Mouse (Mus musculus): ENCODE data around the gene Khdrbs1. TPM values are rescaled to one million over a fixed set of nuclear protein-coding genes. Genes with fewer than 3 reads are reported as not detected.
A peak's percentile ranks its signal among the peaks of the same experiment; 100 is the strongest.

Khdrbs1 gene
- polyA plus RNA-seq, 1 experiment from 2014 or later: 105 TPM

- no peak overlapping the region for H3K27ac ChIP-seq (ENCODE audit: low read depth, low read length)
Observed at GRCm38 (mm10) chr4:129700216-129700615, 41.9 kb downstream of the Khdrbs1 start.

DNA sequence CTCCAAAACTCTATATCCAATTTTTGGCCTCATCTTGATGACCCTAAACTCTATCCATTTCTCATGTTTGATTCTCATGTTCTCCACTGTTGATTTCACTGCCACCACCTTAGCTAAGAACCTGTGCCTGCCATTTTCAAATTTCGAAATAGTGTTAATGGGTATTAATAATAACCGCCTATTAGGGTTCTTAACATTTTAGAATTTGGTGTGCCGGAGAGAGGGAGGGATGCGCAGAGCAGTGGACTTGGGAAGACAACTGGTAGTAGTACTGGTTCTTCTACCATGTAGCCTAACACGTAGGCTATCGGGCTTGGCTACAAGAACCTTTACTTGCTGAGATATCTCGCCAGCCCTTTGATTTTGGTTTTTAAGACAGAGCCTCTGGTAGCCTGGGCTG lies 44.9 kb downstream of the Khdrbs1 start:
- Histone ChIP-seq H3K36me3 (ENCODE audit: control insufficient read depth, insufficient read depth, low read length) (peaks cover 10% of the 10 kb centered on the region; the same call in 1 of the 2 replicates), H3K4me1 (ENCODE audit: control insufficient read depth, insufficient read depth, low read length) (peaks cover 22% of the 10 kb centered on the region), H3K4me3 (ENCODE audit: low read depth, low read length) (peak overlapping the region; percentile 63), H3K4me2 (ENCODE audit: low read depth, low read length) (peak overlapping the region; percentile 61), H3K27me3 (ENCODE audit: control insufficient read depth, insufficient read depth, low read length) (no peaks in the 10 kb centered on the region), H3K27ac (ENCODE audit: low read depth, low read length) (peak overlapping the region; percentile 98), H3K9ac (replicated peaks; ENCODE audit: low read depth, low read length) (peak overlapping the region; percentile 78), H3K9me3 (ENCODE audit: control insufficient read depth, low read length) (no peaks in the 10 kb centered on the region)
- no peak for ATAC-seq (ENCODE audit: low read depth)
- 80% methylated on average over 7 of the region's 7 CpGs for WGBS

More at GRCm38 (mm10) chr4:129700216-129700615, 41.9 kb downstream of the Khdrbs1 start:
- peaks cover 28% of the 10 kb centered on the region for H3K4me1 ChIP-seq (ENCODE audit: control insufficient read depth, insufficient read depth, low read length)
- peaks cover 12% of the 10 kb centered on the region for H3K36me3 ChIP-seq (ENCODE audit: control insufficient read depth, insufficient read depth, low read length)
- no peaks in the 10 kb centered on the region for H3K27me3 ChIP-seq (ENCODE audit: control insufficient read depth, insufficient read depth, low read length)
- WGBS: 79% methylated on average over 1 of the region's 1 CpGs
- H3K9ac ChIP-seq (replicated peaks; ENCODE audit: low read depth, low read length): no peak overlapping the region
- H3K4me3 ChIP-seq (ENCODE audit: low read depth, low read length): no peak overlapping the region
- H3K9me3 ChIP-seq (ENCODE audit: control insufficient read depth, low read length): no peaks in the 10 kb centered on the region
- ATAC-seq (ENCODE audit: low read depth): no peak
- no peak overlapping the region for H3K4me2 ChIP-seq (ENCODE audit: low read depth, low read length)

DNA sequence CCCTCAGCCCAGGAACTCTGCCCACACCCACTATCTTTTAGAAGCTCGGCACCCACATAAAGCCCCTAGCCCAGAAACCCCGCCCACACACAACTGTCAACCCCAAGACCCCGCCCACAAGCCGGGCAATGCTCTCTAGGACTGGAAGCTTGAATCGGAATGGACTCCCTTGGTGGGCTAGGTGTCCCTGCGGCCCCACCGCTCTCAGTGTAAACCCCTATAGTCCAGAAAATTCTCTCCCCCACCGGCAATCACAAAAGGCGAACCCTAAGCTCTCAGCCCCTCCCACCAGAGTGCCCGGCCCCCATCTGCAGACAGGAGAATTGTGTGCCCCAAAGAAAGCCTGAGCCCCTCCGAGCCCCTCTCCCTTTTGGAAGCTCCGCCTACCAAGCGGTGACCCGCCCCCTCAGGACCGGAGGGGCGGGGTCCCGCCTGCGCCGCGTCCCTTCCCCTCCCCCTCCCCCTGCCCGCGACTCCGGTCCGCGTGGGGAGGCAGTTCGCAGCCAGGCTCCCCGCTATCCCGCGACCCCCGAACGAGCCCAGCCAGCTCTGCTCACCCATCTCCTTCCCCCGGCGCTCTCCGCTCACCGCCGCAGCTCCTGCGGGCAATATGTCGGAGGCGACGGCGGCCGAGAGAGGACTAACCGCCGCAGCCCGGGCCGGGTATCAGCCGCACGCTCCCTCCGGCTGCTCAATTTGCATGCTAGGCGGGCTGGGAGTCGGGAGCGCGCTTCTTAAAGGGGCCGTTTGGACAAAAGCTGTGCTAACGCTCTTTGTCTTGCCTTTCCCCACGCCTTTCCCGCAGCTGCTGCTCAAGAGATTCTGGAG lies 45.7 kb downstream of the Khdrbs1 start, which contains the start of gene Tmem39b:
Gene Tmem39b, minus strand, starts transcription at position 681 of the 828 bp plus-strand sequence.
- H3K9ac ChIP-seq (replicated peaks; ENCODE audit: low read depth, low read length): peak within 1 kb of the TSS; percentile 78
- H3K4me1 ChIP-seq (ENCODE audit: control insufficient read depth, insufficient read depth, low read length): peaks cover 16% of the 10 kb centered on the region
- peak within 1 kb of the TSS; percentile 61 for H3K4me2 ChIP-seq (ENCODE audit: low read depth, low read length)
- no peaks in the 10 kb centered on the region for H3K27me3 ChIP-seq (ENCODE audit: control insufficient read depth, insufficient read depth, low read length)
- peak within 1 kb of the TSS; percentile 98 for H3K27ac ChIP-seq (ENCODE audit: low read depth, low read length)
- peak within 1 kb of the TSS; percentile 63 for H3K4me3 ChIP-seq (ENCODE audit: low read depth, low read length)
- peaks cover 19% of the 10 kb centered on the region for H3K36me3 ChIP-seq (ENCODE audit: control insufficient read depth, insufficient read depth, low read length)
- WGBS: under 1% methylated on average over 56 of the region's 57 CpGs
- no peaks in the 10 kb centered on the region for H3K9me3 ChIP-seq (ENCODE audit: control insufficient read depth, low read length)
- peak; percentile 88 for ATAC-seq (ENCODE audit: low read depth)

DNA sequence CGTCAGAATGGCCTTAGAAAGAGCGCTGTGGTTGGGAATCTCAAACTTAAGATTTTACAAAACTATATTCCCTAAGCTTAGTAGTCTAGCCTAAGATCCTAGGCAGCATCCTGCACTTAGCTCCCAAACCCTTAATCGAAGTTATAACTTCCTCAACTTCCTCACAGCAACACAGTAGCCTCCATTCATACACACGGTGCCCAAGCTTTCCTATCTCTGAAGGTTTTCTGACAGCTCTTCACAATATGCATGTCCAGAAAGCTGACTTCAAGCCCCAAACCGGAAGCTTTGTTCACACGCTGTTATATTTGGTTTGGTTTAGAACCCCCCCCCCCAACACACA lies 46.3 kb downstream of the Khdrbs1 start:
- no peak; the same call in 1 of the 2 replicates for ATAC-seq (ENCODE audit: low read depth)
- H3K4me3 ChIP-seq (ENCODE audit: low read depth, low read length): peak overlapping the region; percentile 63
- H3K27ac ChIP-seq (ENCODE audit: low read depth, low read length): peak overlapping the region; percentile 98
- H3K27me3 ChIP-seq (ENCODE audit: control insufficient read depth, insufficient read depth, low read length): no peaks in the 10 kb centered on the region
- WGBS: 25% methylated on average over 6 of the region's 6 CpGs
- H3K9ac ChIP-seq (replicated peaks; ENCODE audit: low read depth, low read length): peak overlapping the region; percentile 78
- peaks cover 16% of the 10 kb centered on the region for H3K4me1 ChIP-seq (ENCODE audit: control insufficient read depth, insufficient read depth, low read length)
- H3K9me3 ChIP-seq (ENCODE audit: control insufficient read depth, low read length): no peaks in the 10 kb centered on the region
- H3K4me2 ChIP-seq (ENCODE audit: low read depth, low read length): peak overlapping the region; percentile 43
- H3K36me3 ChIP-seq (ENCODE audit: control insufficient read depth, insufficient read depth, low read length): peaks cover 22% of the 10 kb centered on the region

GRCm38 (mm10) chr4:129684531-129684930 lies 57.6 kb downstream of the Khdrbs1 start:
- no peak for ATAC-seq (ENCODE audit: low read depth)
- no peaks in the 10 kb centered on the region for H3K9me3 ChIP-seq (ENCODE audit: control insufficient read depth, low read length)
- H3K27ac ChIP-seq (ENCODE audit: low read depth, low read length): no peak overlapping the region
- H3K27me3 ChIP-seq (ENCODE audit: control insufficient read depth, insufficient read depth, low read length): no peaks in the 10 kb centered on the region
- H3K4me1 ChIP-seq (ENCODE audit: control insufficient read depth, insufficient read depth, low read length): no peaks in the 10 kb centered on the region
- no peak overlapping the region for H3K4me2 ChIP-seq (ENCODE audit: low read depth, low read length)
- H3K36me3 ChIP-seq (ENCODE audit: control insufficient read depth, insufficient read depth, low read length): peaks cover 72% of the 10 kb centered on the region
- 95% methylated on average over 6 of the region's 6 CpGs for WGBS
- H3K4me3 ChIP-seq (ENCODE audit: low read depth, low read length): no peak overlapping the region
- no peak overlapping the region for H3K9ac ChIP-seq (replicated peaks; ENCODE audit: low read depth, low read length)

GRCm38 (mm10) chr4:129683901-129684493 lies 58.1 kb downstream of the Khdrbs1 start:
- WGBS: 87% methylated on average over 11 of the region's 11 CpGs
- Histone ChIP-seq H3K4me1 (ENCODE audit: control insufficient read depth, insufficient read depth, low read length) (no peaks in the 10 kb centered on the region), H3K9ac (replicated peaks; ENCODE audit: low read depth, low read length) (no peak overlapping the region), H3K4me3 (ENCODE audit: low read depth, low read length) (no peak overlapping the region), H3K36me3 (ENCODE audit: control insufficient read depth, insufficient read depth, low read length) (peaks cover 71% of the 10 kb centered on the region), H3K9me3 (ENCODE audit: control insufficient read depth, low read length) (no peaks in the 10 kb centered on the region), H3K27ac (ENCODE audit: low read depth, low read length) (no peak overlapping the region), H3K4me2 (ENCODE audit: low read depth, low read length) (no peak overlapping the region), H3K27me3 (ENCODE audit: control insufficient read depth, insufficient read depth, low read length) (no peaks in the 10 kb centered on the region)
- ATAC-seq (ENCODE audit: low read depth): no peak

DNA sequence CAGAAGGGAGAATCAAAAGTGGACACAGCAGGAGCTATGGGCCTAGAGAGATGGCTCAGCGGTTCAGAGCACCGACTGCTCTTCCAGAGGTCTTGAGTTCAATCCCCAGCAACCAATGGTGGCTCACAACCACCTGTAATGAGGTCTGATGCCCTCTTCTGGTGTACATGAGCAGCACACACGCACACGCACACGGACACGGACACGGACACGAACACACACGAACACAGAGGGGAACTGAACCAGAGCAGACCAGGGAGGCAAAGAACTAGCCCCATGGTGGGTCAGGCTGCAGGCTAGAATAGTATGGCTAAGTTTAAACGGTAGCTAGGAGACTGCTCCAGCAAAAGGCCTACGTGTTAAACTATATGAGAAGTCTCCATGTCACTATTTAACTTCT lies 60.3 kb downstream of the Khdrbs1 start:
- Histone ChIP-seq H3K27me3 (ENCODE audit: control insufficient read depth, insufficient read depth, low read length) (no peaks in the 10 kb centered on the region), H3K4me1 (ENCODE audit: control insufficient read depth, insufficient read depth, low read length) (no peaks in the 10 kb centered on the region), H3K4me3 (ENCODE audit: low read depth, low read length) (no peak overlapping the region), H3K9me3 (ENCODE audit: control insufficient read depth, low read length) (no peaks in the 10 kb centered on the region), H3K4me2 (ENCODE audit: low read depth, low read length) (no peak overlapping the region), H3K9ac (replicated peaks; ENCODE audit: low read depth, low read length) (no peak overlapping the region), H3K36me3 (ENCODE audit: control insufficient read depth, insufficient read depth, low read length) (peaks cover 72% of the 10 kb centered on the region), H3K27ac (ENCODE audit: low read depth, low read length) (no peak overlapping the region)
- ATAC-seq (ENCODE audit: low read depth): no peak
- 98% methylated on average over 11 of the region's 11 CpGs for WGBS

DNA sequence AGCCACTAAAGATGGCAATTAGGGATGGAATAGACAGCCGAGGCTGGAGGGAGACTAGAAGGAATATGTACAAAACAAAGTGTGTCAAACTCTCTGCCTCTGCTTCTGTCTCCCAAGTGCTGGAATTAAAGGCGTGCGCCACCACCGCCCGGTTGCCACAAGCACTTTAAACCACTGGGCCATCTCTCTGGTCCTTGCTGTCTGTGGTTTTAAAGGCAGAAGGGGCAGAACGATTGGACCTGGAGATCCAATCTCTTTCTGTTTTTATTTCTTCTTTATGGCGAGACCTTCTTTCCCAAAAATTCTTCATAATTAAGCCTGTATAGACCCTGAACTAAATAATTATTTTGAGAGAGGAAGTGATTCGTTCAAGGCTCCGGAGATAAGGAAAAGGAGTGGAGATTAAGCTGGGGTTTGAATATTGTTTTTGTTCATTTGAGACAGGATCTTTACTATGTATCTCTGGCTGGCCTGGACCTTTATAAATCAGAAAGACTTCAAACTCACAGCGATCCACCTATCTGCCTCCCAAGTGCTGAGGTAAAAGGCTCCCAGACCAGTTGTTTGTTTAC lies 69.1 kb downstream of the Khdrbs1 start:
- Histone ChIP-seq H3K27ac (ENCODE audit: low read depth, low read length) (peak overlapping the region; percentile 90), H3K4me2 (ENCODE audit: low read depth, low read length) (peak overlapping the region; percentile 91), H3K4me3 (ENCODE audit: low read depth, low read length) (peak overlapping the region; percentile 99), H3K9me3 (ENCODE audit: control insufficient read depth, low read length) (no peaks in the 10 kb centered on the region), H3K27me3 (ENCODE audit: control insufficient read depth, insufficient read depth, low read length) (no peaks in the 10 kb centered on the region; the same call in 1 of the 2 replicates), H3K36me3 (ENCODE audit: control insufficient read depth, insufficient read depth, low read length) (peaks cover 16% of the 10 kb centered on the region), H3K4me1 (ENCODE audit: control insufficient read depth, insufficient read depth, low read length) (no peaks in the 10 kb centered on the region; the same call in 1 of the 2 replicates), H3K9ac (replicated peaks; ENCODE audit: low read depth, low read length) (peak overlapping the region; percentile 84)
- no peak for ATAC-seq (ENCODE audit: low read depth)
- 10% methylated on average over 10 of the region's 10 CpGs for WGBS
